Mouse (Mus musculus): ENCODE results near the gene Havcr2. TPM values are rescaled to one million over a fixed set of nuclear protein-coding genes. Genes with fewer than 3 reads are reported as not detected.

The Havcr2 gene
- polyA plus RNA-seq, 1 experiment from 2014 or later = 0.27 TPM

Other genes with a start within 250 kb of the Havcr2 start
- gene Fndc9, start 219.4 kb upstream of the Havcr2 start, polyA plus RNA-seq (2014; fragmentation: Nextera tagmentation; extraction: Ambion mirVana) = 1.1 and 1.9 TPM in 2 replicates
- gene Cyfip2, start 142.1 kb upstream of the Havcr2 start, polyA plus RNA-seq (2014; fragmentation: Nextera tagmentation; extraction: Ambion mirVana) = 128 and 129 TPM in 2 replicates
- not detected in 2 replicates for gene Itk, start 65.4 kb upstream of the Havcr2 start, polyA plus RNA-seq (2014; fragmentation: Nextera tagmentation; extraction: Ambion mirVana)
- gene Fam71b, start 58.4 kb upstream of the Havcr2 start, polyA plus RNA-seq (2014; fragmentation: Nextera tagmentation; extraction: Ambion mirVana) = not detected in 2 replicates
- gene Med7, start 18.0 kb upstream of the Havcr2 start, polyA plus RNA-seq (2014; fragmentation: Nextera tagmentation; extraction: Ambion mirVana) = 67.7 and 69.6 TPM in 2 replicates
- gene Gm12169, start 69.3 kb downstream of the Havcr2 start, polyA plus RNA-seq (2014; fragmentation: Nextera tagmentation; extraction: Ambion mirVana) = not detected in 2 replicates
- not detected in 2 replicates for gene BC053393, start 116.6 kb downstream of the Havcr2 start, polyA plus RNA-seq (2014; fragmentation: Nextera tagmentation; extraction: Ambion mirVana)
- gene Dppa1, start 174.3 kb downstream of the Havcr2 start, polyA plus RNA-seq (2014; fragmentation: Nextera tagmentation; extraction: Ambion mirVana) = not detected in 2 replicates

All from neural tube, embryonic 14.5 days (tissue).